Mouse (Mus musculus) frontal cortex, adult (tissue): Measurements from ENCODE around the gene Trpm8.

Experiments used
- ATAC-seq: cut with Nextera tagmentation; 2 replicates; pipeline ENCODE4 v1.9.2; 2017; ENCODE audit warnings: mild to moderate bottlenecking, moderate library complexity, mixed read lengths; ENCODE audit not compliant: low TSS enrichment

Gene Trpm8

DNA sequence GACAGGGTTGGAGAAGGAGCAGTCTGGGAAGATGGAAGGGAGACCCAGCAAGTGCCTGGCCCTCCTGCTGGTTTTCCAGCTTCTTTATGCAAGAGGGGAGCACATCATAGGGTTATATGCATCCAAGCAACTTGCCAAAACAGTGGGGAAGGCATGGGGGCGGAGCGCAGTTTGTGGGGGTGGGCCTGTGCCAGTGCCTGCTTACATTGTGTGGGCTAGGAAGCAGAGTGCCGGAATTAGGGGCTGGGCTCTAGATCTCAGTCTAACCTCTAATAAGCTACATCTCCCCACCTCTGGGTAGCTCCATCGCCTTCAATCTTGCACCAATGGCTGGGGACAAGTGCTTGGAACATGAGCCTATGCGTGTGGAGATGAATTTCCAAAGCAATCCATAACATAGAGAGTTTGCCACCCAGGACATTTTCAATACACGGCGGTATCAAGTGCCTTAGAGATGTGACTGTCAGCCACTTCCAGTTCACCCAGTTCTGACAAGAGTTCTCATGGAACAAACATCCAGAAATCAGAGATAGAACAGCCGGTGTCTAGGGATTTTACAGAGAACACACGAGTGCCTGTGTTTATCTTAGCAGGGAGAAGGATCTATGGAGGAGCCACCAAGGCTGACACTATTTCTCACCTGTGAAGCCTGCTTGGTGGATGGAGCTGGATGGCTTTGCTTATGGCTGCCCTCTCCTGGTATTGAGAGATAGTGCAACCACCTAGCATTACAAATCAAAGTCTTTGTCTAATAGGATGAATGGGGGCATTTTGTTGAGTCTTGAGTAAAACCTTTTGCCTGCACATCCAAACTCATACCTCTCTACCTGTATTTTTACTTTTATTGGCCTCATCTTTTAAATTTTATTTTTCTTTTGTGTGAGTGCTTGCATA, 23.9 kb downstream of the Trpm8 start:
- peak; percentile 48 for ATAC-seq

DNA sequence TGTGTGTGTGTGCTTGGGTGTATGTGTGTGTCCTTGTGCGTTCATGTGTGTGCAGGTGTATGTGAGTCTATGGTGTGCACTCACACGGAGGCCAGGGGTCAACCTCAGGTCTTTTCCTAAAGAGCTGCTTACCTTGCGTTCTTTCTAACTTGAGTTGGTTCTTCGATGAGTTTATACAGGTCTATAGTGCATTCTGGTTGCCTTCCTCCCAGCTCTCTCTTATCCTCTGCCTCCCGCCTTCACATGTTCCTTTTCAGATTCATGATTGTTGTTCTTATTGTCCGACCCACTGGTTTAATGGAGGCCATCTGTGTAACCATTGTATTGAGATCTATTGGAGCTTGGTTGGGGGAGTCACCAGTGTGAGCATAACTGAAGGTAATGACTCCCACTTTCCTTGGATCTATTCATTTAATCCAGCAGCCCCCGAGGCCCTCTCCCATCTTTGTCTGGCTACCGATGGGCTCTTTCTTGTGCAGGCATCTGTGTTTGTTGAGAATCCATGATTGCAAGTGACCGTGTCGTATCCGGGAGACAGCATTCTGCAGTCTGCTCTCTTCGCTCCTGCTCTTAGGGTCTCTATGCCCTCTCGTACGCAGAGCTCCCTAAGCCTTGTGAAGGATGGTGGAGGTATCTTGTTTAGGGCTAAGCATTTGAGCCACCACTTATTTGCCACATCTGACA, 24.7 kb downstream of the Trpm8 start:
- no peak for ATAC-seq

DNA sequence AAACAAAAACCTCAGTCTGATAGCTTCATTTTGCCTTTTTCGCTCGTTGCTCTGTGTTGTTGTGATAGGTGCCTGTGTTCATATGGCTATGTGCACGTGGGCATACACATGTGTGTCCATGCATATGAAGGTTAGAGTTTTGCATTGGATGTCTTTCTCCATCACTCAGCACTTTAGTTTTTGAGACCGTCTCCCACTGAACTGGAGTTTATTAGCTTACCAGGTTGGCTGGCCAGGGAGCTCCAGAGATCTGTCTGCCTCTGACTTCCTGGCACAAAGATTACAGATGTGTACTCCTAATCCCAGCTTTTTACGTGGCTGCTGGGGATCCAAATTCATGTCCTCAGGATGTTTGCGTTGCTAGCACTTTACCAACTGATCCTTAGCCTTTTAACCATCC, 26.3 kb downstream of the Trpm8 start:
- ATAC-seq: no peak

DNA sequence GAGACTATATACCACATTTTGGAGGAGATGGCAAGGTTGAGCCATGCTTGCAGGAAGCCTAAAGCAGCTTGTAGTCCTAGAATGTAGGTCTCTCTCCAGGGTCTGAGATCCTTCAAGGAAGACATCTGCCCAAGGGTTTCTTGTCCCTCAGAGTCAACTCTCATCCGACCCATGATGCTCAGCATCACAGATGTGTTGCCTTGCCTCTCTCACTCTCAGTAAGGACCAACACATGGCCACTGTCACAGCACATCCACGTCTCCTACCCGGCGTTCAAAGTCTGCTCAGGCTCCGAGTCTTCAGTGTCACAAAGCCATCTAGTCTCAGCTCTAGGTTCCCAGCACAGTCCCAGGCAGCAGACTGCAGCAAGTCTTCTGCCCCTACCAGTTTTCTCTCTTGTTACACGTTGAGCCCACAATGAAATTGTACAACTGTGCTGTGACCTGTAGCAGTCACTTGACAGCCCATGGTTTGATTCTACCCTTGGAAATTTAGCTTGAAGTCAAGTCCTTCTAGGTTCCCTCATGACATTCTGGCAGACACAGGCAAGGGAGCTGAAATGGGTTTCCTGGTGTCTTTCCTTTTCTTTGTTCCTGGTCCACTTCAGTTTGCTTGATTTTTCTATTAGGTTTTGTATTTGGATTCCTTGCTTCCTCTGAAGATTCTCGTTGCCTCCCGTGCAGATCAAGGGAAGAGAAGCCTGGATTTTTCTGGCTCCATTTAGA, 27.0 kb downstream of the Trpm8 start:
- no peak for ATAC-seq

DNA sequence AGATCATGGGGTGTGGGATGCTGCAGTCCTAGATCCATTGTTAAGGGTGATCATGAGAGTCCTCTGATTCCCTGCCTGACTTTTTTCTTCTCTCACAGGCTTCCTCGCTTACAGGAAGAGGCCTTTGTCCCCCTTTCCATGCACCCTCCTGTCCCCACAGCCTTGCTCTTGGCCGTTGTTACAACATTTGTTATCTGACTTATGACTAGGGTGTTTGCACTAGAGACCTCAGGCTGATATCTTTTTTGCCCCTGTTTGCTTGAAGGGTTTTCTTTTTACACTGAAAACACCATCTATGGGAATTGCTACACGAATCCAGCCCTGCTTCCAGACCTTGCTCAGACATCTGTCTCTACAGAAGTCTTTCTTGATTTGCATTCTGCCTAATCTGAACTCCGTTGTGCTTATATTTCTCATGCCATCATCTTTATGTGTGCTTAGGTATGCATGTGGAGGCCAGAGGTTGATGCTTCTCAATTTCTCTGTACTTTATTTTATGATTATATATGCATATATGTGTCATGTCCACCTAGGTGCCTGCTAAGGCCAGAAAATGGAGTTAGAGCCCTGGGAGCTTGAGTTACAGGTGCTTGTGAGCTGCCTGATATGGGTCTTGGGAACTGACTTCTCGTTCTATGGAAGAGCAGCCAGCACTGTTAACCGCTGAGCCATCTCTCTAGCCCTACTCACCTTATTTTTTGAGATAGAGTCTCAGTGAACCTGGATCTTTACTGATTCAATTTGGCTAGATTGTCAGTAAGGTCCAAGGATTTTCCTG, 27.7 kb downstream of the Trpm8 start:
- no peak for ATAC-seq

DNA sequence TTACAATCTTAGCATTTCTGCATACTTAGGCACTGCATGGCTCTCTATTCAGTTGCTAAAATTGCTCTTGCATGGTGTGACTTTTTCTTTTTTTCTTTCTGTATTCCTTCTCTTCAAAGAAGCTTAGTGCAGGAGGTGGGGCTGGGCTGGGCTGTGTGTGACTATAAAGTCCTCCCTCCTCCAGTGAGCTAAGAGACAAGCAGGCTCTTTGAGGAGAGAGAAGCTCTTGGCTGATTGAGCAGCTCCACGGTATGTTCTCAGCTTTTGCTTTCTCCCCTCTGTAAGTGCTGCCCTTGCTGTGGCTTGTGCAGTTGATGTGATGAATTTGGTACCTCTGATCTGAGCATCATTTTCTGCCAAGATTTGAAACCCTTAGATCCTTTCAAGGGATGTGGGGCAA, 29.1 kb downstream of the Trpm8 start:
- ATAC-seq: no peak

DNA sequence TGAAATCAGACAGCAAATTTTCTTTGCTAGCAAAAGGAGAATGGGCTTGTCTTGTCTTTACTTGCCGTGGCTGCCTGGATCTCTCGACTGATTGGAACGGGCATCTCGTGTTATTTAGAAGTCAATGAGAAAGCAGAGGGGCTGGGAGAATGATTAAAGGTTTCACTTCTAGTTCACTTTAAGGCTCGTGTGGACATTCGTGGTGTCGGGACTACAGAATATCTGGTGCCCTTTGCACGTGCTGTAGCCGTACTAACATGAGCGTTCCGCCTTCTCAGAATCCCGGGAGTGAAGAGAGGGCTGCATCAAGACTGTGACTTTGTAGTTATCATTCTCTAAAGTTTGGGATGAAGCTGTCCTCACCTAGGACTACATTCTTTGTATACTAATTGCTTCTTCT, 29.7 kb downstream of the Trpm8 start:
- no peak for ATAC-seq

DNA sequence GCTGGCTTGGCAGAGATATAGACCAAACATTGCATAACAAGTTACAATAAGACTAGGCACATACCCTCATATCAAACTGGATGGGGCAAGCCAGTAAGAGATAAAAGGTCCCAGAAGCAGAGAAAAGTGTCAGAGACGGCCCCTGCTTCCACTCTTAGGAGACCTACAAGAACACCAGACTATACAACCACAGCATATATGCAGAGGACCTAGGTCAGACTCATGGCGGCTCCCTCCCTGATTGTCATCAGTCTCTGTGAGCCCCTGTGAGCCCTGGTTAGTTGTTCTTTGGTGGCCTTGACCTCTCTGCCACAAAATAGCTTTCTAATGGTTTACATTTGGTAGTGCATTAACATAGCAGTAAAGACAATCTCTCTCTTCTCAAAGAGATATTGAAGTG, 31.6 kb downstream of the Trpm8 start:
- no peak for ATAC-seq

DNA sequence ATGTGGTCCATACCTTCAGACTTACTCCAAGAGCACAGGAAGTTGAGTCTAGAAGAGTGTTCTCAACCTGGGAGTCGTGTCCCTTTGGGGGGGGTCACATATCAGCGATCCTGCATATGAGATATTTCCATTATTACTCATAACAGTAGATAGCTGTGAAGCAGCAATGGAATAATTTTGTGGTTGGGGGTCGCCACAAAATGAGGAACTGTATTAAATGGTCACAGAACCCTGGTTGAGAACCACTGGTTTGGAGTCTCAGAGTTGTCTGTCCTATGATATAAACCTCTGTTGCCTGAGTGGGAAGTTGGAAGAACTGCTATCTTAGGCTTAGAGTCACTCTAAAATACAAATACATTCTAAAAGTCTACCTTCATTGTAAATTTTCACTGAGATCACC, 32.4 kb downstream of the Trpm8 start:
- no peak for ATAC-seq

DNA sequence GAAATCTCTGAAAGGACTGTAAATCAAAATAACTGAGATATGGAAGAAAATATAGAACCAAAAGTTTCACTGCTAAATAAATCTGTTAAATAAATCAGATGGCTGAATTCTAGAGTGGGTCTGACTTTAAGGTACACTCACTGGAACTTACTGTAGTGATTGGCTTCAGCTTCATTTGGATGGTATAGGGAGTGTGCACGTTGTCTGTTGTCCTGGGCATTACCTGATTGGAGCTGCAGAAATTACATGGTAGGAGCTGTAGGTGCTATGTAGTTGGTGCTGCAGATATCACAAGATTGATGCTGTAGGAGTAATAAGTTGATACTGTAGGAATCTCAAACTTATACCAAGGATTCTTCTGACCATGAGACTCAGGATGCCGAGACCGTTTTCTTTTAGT, 32.9 kb downstream of the Trpm8 start:
- ATAC-seq: no peak

DNA sequence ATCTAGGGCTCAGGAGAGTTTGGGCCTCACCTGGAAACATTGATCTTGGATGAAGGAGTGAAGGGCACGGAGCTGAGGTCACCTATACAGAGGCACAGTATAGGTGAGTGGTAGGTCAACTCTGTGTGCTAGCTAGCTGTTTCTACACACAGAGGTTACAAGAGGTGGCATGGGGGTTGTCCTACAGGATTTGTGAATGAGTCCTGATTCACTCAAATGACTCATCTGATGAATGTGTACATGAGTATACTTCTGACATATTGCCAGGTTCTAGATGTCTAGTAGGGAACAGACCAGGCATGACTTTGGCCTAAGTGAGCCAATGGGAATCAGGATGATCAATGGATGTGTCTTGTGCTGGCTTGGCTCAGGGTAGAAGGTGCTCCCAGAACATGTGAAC, 39.8 kb downstream of the Trpm8 start:
- ATAC-seq: no peak

DNA sequence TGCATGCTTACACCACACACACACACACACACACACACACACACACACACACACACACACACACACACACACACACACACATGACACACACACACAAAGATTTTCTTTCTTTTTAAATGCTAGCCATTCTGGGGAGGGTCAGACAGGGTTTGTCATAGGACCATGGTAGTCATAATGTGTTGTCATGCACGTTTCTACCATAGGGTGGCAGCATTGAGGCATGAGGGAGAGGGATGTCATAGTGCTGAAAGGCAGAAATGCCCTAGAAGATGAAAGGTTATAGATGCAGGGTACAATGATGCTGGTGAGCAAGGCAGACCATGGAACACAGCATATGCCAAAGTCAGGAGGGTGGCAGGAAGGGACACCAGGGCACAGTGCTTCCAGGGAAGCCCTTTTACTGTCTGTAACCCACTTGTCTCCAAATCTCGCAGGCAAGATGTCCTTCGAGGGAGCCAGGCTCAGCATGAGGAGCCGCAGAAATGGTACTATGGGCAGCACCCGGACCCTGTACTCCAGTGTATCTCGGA, 41.1 kb downstream of the Trpm8 start:
- peak; percentile 47; the same call in 1 of the 2 replicates for ATAC-seq

DNA sequence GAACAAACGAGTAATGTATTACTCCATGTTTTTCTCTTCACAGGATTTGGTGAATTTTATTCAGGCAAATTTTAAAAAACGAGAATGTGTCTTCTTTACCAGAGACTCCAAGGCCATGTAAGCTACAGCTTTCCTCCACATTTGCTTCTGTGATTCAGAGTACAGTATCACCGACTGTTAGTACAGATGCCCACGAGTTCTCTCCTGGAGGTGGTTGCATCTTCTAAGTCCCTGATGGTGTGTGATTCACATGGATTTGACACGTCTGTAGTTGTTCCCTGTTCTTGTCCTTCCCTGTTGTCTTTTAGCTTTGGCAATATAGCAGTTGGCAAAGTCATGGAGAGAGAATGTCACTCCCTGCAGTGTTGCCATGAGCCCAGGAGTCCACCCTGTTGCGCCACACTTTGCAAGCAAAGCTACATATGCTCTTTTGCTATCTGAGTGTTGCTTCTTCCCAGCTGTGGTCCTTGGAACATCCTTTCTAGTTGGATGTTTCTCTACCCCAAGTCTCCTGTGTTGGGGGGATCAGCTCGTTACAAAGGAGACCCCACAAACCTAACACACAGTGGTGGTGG, 43.4 kb downstream of the Trpm8 start:
- peak; percentile 72 for ATAC-seq

DNA sequence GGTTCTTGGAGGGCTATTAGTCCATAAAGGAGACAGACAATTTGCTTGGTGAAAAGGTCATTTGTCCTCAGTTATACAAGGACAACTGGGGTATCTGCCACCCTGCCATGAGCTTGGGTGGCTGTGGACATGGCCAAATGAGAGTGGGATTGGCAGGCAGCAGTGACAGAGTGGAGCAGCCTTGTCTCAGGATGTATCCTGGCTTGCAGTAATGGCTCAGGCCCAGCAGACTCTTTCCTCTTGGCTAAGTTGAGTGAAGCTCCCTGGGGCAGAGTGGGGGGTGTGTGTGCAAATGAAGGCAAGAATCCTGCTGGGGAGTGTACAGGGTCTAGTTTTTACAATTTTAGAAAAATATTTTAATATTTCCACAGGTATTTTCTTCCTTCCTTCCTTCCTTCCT, 44.7 kb downstream of the Trpm8 start:
- no peak for ATAC-seq

DNA sequence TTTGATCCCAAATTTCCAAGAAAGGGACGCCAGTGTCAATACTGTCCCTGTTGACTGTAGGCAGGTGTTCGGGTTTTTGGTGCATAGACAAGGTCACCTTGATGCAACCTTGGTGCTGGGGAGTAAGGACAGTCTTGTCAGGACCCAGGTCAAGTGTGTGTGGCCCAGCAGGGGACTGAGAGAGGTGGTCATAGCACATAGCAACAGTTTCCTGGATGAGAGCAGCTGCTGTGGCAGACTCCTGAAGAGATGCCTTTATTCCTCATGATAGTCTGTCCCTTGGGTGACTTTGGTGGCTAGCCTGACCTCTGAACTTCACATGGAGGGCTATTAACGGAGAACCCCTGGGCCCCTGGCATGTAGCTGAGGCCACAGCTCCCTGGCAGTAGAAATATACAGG, 45.6 kb downstream of the Trpm8 start:
- no peak for ATAC-seq

DNA sequence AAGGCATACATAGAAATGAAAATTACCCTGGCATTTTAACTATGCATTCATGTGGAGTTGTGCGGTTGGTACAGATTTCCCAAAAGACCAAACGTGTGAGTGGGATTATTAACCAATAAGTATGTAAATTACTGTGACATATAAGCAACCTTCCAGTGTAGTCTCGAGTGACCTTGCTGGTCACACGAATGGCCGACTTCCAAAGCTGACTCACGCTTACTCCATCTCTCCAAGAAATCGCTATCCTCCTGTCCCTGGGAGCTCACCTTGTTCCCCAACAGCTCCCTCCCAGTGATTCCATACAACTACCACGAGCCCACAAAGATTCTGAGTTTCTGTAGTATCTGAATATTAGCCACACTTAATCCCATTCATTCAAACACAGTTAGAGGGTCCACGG, 62.0 kb downstream of the Trpm8 start:
- ATAC-seq: no peak

DNA sequence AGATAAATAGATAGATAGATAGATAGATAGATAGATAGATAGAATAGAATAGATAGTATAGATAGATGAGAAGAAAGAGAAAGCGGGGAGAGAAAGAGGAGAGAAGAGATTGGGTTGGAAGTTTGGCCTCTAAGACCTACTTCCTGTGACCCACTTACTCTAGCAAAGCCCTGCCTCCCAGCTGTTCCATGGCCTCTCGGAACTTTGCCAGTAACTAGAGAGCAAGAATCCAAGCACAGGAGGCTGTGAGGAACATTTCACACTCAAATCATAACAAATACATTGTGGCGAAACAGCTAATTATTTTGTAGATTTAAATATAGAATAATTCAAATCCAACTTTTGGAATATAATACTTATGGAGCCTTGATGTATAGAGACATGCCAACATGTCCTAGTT, 65.2 kb downstream of the Trpm8 start:
- no peak for ATAC-seq

DNA sequence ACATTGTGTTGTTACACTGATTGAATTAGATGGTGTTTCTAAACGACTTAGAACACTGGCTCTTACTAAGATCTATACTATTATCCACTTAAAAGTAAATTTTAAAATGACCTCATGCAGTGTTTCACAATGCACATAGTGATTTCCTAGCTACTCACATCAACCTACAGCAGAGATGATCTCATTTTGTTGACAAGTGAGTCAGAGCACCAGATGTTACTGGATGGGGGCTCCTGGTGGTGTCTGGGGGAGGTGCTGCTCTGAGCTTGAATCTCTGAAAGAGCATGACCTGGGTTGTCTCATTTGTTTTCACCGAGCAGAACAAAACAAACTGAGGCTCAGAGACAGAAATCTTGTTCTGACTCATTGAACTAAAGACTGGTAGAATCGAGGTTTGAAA, 68.1 kb downstream of the Trpm8 start:
- ATAC-seq: no peak

DNA sequence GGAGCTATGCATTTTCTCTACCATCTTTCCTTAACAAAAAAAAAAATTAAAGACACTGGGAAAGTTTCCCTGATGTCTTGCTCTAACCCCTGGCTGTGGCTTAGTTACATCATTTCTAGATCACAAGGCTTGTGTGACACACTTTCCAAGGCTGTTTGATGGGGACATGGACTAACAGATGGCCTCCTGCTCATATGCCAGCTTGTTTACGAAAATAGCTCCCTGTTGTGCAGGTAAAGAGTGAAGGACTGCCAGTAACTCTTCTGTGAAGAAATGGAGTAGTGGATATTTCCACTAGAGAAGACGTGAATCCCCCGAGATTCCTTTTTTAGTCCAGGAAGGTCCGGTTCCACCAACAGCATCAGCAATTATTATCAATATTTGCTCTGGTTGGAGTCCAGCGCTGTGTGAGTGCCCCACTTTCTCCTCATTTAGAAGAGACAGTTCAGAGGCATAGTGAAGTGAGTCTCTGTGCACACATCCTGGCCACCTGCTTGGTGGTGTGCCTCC, 71.1 kb downstream of the Trpm8 start:
- no peak for ATAC-seq

DNA sequence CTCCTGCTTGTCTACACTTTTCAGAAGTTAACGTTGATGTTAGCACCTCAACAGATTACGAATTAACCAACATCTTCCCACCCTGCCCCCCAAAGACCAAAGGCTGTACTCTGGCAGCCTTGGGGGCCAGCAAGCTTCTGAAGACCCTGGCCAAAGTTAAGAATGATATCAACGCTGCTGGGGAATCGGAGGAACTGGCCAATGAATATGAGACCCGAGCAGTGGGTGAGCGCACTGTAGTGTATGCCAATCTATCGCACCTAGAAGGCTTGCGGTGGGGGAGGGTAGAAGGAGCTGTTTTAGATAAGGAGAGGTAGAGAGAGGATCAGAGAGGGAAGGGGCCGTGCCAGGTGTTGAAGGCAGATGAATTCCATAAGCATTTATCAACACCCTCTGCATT, 73.3 kb downstream of the Trpm8 start:
- no peak for ATAC-seq

DNA sequence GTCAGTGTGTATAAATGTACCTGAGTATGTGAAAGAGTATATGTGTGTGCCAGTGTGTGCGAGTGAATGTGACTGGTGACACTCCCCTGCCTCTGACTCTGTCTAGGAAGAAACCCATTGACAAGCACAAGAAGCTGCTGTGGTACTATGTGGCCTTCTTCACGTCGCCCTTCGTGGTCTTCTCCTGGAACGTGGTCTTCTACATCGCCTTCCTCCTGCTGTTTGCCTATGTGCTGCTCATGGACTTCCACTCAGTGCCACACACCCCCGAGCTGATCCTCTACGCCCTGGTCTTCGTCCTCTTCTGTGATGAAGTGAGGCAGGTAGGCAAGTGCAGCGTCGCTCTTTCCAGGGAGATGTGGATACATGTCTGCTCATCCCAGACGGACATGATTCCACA, 77.6 kb downstream of the Trpm8 start:
- no peak for ATAC-seq
